Mouse (Mus musculus): ENCODE results near the gene Ednra.

- no peak for TF ChIP-seq CTCF (conservative IDR thresholded peaks at IDR 0.05; ENCODE audit: low read length)
- no peak for TF ChIP-seq POU5F1 (IDR thresholded peaks at IDR 0.05; ENCODE audit: borderline replicate concordance, low read length)
These were observed 27.8 kb upstream of the Ednra start for GRCm38 (mm10) chr8:77752041-77752440.

Data from E14TG2a.4 (cell line).